ENCODE assay signal across 18 mouse cellular contexts in genomic region chr11:109874651-109875524, GRCm38 (mm10). TPM values are rescaled to one million over a fixed set of nuclear protein-coding genes. Genes with fewer than 3 reads are reported as not detected.
A peak's percentile ranks its signal among the peaks of the same experiment; 100 is the strongest.
DNase-seq lines count a peak whose midpoint lies in the region; ATAC-seq and TF ChIP-seq lines count a peak whose summit lies in the region.
"Had no signal": no experiment of that assay in that cellular context is flagged by ENCODE, and none has a peak within 500 bp of the region (broad histone marks: within the 10 kb centered on the region; RNA-seq: fewer than 3 reads in every experiment).

No protein-coding gene starts in this region.

- H3K36me3 ChIP-seq in heart, adult 2 months (ENCODE audit: control insufficient read depth, insufficient read depth, low read length), result peaks cover 2% of the 10 kb centered on the region; the same call in 1 of the 2 replicates
- H3K36me3 ChIP-seq in heart, embryonic 12.5 days, result no peaks in the 10 kb centered on the region
- peaks cover 0 to 31% of the 10 kb centered on the region in 2 experiments; a peak in 2 of 4 replicates for H3K36me3 ChIP-seq in MEL (ENCODE audit: control insufficient read depth in 1 of 2, insufficient read depth in 2 of 2, low read length in 2 of 2)
- no peaks in the 10 kb centered on the region for H3K36me3 ChIP-seq in heart, embryonic 13.5 days
- no peaks in the 10 kb centered on the region for H3K36me3 ChIP-seq in liver, embryonic 14.5 days (replicated peaks; ENCODE audit: control insufficient read depth, insufficient read depth, low read depth)
- no peaks in the 10 kb centered on the region for H3K36me3 ChIP-seq in midbrain, embryonic 14.5 days (ENCODE audit: control insufficient read depth, insufficient read depth, low read length)

- no peaks in the 10 kb centered on the region; the same call in 1 of the 2 replicates for H3K27me3 ChIP-seq in heart, adult 2 months (ENCODE audit: control insufficient read depth, insufficient read depth, low read length)
- H3K27me3 ChIP-seq in heart, embryonic 12.5 days (replicated peaks), result peaks cover 4% of the 10 kb centered on the region; the same call in 1 of the 2 replicates
- H3K27me3 ChIP-seq in MEL (ENCODE audit: control insufficient read depth in 1 of 2, insufficient read depth in 2 of 2, low read length in 2 of 2), result no peaks in the 10 kb centered on the region
- no peaks in the 10 kb centered on the region; the same call in 1 of the 2 replicates for H3K27me3 ChIP-seq in heart, embryonic 13.5 days (replicated peaks)
- H3K27me3 ChIP-seq in liver, embryonic 14.5 days (ENCODE audit: control insufficient read depth, insufficient read depth, low read length), result no peaks in the 10 kb centered on the region
- H3K27me3 ChIP-seq in midbrain, embryonic 14.5 days (ENCODE audit: control insufficient read depth, insufficient read depth, low read length), result no peaks in the 10 kb centered on the region
- H3K27me3 ChIP-seq: forebrain, embryonic 13.5 days; Patski had no signal

- TF ChIP-seq RAD21 in MEL (IDR thresholded peaks at IDR 0.05; ENCODE audit: low read depth, low read length), result no peak; the same call in 1 of the 2 replicates

- TF ChIP-seq EP300 in heart, adult 2 months (IDR thresholded peaks at IDR 0.05; ENCODE audit: insufficient read depth, low read depth, low read length), result peak; percentile 77
- peak; percentile 60 to 80; a peak in 2 of 4 replicates for TF ChIP-seq EP300 in MEL (IDR thresholded peaks at IDR 0.05; ENCODE audit: low read depth in 1 of 2, low read length in 2 of 2)
- no peak for TF ChIP-seq EP300 in liver, embryonic 14.5 days (IDR thresholded peaks at IDR 0.05; ENCODE audit: low read depth)

- intact Hi-C loops in heart, adult 2 months (cut with DNase I), result loop anchor here (1.0 kb wide), 1 partner anchor 52 kb away; no protein-coding TSS in a partner anchor

- 46% methylated on average over 11 of the region's 11 CpGs for WGBS in heart, adult 2 months
- WGBS in heart, embryonic 12.5 days, result 63% methylated on average over 11 of the region's 11 CpGs
- 65% methylated on average over 11 of the region's 11 CpGs for WGBS in heart, embryonic 13.5 days
- WGBS in liver, embryonic 14.5 days (ENCODE audit: insufficient replicate concordance), result 43% methylated on average over 11 of the region's 11 CpGs
- 86% methylated on average over 11 of the region's 11 CpGs for WGBS in midbrain, embryonic 14.5 days

- peak; percentile 29; the same call in 1 of the 2 replicates for TF ChIP-seq POLR2A in heart, adult 2 months (IDR thresholded peaks at IDR 0.05; ENCODE audit: insufficient read depth, low read depth, low read length)
- TF ChIP-seq POLR2A in MEL (IDR thresholded peaks at IDR 0.05; ENCODE audit: control insufficient read depth in 1 of 2, insufficient read depth in 1 of 2, low read depth in 1 of 2, low read length in 2 of 2, poor library complexity in 1 of 2), result no peak

- H3K4me1 ChIP-seq in heart, adult 2 months (ENCODE audit: control insufficient read depth, insufficient read depth, low read length), result peaks cover 19% of the 10 kb centered on the region
- H3K4me1 ChIP-seq in heart, embryonic 12.5 days (replicated peaks), result no peaks in the 10 kb centered on the region
- H3K4me1 ChIP-seq in MEL (ENCODE audit: control insufficient read depth in 1 of 2, insufficient read depth in 2 of 2, low read length in 2 of 2), result peaks cover 11 to 29% of the 10 kb centered on the region in 2 experiments
- no peaks in the 10 kb centered on the region for H3K4me1 ChIP-seq in heart, embryonic 13.5 days
- H3K4me1 ChIP-seq in liver, embryonic 14.5 days (replicated peaks; ENCODE audit: control insufficient read depth in 2 of 2, insufficient read depth in 2 of 2, low read length in 1 of 2), result peaks cover 0 to 6% of the 10 kb centered on the region in 2 experiments; a peak in 1 of 4 replicates
- no peaks in the 10 kb centered on the region for H3K4me1 ChIP-seq in midbrain, embryonic 14.5 days (ENCODE audit: control insufficient read depth, insufficient read depth, low read length)
- H3K4me1 ChIP-seq: forebrain, embryonic 13.5 days had no signal

- peak in 1 of 2 experiments; percentile 67 for DNase-seq in heart, adult 2 months
- peak; percentile 60 for DNase-seq in MEL (ENCODE audit: low read depth, low spot score)
- no peak for DNase-seq in liver, embryonic 14.5 days (ENCODE audit: low read depth in 3 of 3, low spot score in 3 of 3)
- no peak for DNase-seq in Muller cell, postnatal 12 days (ENCODE audit: inconsistent ontology term)
- no peak for DNase-seq in midbrain, embryonic 14.5 days
- DNase-seq: cerebellum, adult 9-11 months; kidney, postnatal 14 days; thymus, postnatal 36 days had no signal

- no peaks in the 10 kb centered on the region for H3K79me2 ChIP-seq in heart, adult 2 months (replicated peaks; ENCODE audit: control insufficient read depth, insufficient read depth, low read length)
- H3K79me2 ChIP-seq in MEL (ENCODE audit: control insufficient read depth, insufficient read depth, low read length, poor library complexity), result no peaks in the 10 kb centered on the region

- H3K4me2 ChIP-seq in heart, embryonic 12.5 days, result no peak overlapping the region
- no peak overlapping the region for H3K4me2 ChIP-seq in heart, embryonic 13.5 days
- H3K4me2 ChIP-seq in liver, embryonic 14.5 days (ENCODE audit: low read depth), result no peak overlapping the region
- H3K4me2 ChIP-seq in midbrain, embryonic 14.5 days (ENCODE audit: low read length), result no peak overlapping the region
- H3K4me2 ChIP-seq: forebrain, embryonic 13.5 days had no signal

- no peak for ATAC-seq in heart, embryonic 12.5 days (ENCODE audit: insufficient number of reproducible peaks, low FRiP score)
- ATAC-seq in heart, embryonic 13.5 days (ENCODE audit: extremely low read depth, insufficient number of reproducible peaks, low FRiP score, low TSS enrichment), result no peak
- ATAC-seq in liver, embryonic 14.5 days (ENCODE audit: insufficient read depth), result 0 out of 2 replicates have a peak, but pooled peaks have one; percentile 31
- no peak for ATAC-seq in midbrain, embryonic 14.5 days (ENCODE audit: low FRiP score, low TSS enrichment)
- ATAC-seq: forebrain, embryonic 13.5 days; Patski had no signal

- peak overlapping the region; percentile 83 for H3K27ac ChIP-seq in heart, adult 2 months
- no peak overlapping the region for H3K27ac ChIP-seq in heart, embryonic 12.5 days (ENCODE audit: poor library complexity, severe bottlenecking)
- H3K27ac ChIP-seq in MEL (ENCODE audit: control insufficient read depth, low read depth, low read length), result peak overlapping the region; percentile 70
- H3K27ac ChIP-seq in heart, embryonic 13.5 days (replicated peaks), result peak overlapping the region; percentile 50; the same call in 1 of the 2 replicates
- H3K27ac ChIP-seq in liver, embryonic 14.5 days, result no peak overlapping the region
- H3K27ac ChIP-seq in midbrain, embryonic 14.5 days (replicated peaks; ENCODE audit: low read depth, low read length), result no peak overlapping the region
- H3K27ac ChIP-seq: forebrain, embryonic 13.5 days had no signal

- no peak for TF ChIP-seq CTCF in heart, adult 2 months (IDR thresholded peaks at IDR 0.05)
- no peak for TF ChIP-seq CTCF in MEL (IDR thresholded peaks at IDR 0.05 in 2 of 3, conservative IDR thresholded peaks at IDR 0.05 in 1 of 3; ENCODE audit: control insufficient read depth in 1 of 3, insufficient read depth in 1 of 3, low read depth in 2 of 3, low read length in 3 of 3, poor library complexity in 1 of 3, severe bottlenecking in 1 of 3)
- TF ChIP-seq CTCF in liver, embryonic 14.5 days (IDR thresholded peaks at IDR 0.05; ENCODE audit: low read depth), result no peak

- H3K9me3 ChIP-seq in heart, embryonic 12.5 days (replicated peaks), result no peaks in the 10 kb centered on the region
- no peaks in the 10 kb centered on the region for H3K9me3 ChIP-seq in MEL (replicated peaks; ENCODE audit: insufficient read depth, low read length)
- no peaks in the 10 kb centered on the region for H3K9me3 ChIP-seq in heart, embryonic 13.5 days
- H3K9me3 ChIP-seq in liver, embryonic 14.5 days (ENCODE audit: control insufficient read depth, low read length), result no peaks in the 10 kb centered on the region
- H3K9me3 ChIP-seq in midbrain, embryonic 14.5 days (ENCODE audit: control insufficient read depth, low read length), result no peaks in the 10 kb centered on the region
- H3K9me3 ChIP-seq: forebrain, embryonic 13.5 days had no signal

- H3K4me3 ChIP-seq in heart, adult 2 months, result no peak overlapping the region
- H3K4me3 ChIP-seq in heart, embryonic 12.5 days, result no peak overlapping the region
- peak overlapping the region in 1 of 2 experiments; percentile 3; a peak in 1 of 4 replicates for H3K4me3 ChIP-seq in MEL (ENCODE audit: control insufficient read depth in 1 of 2, insufficient read depth in 1 of 2, low read depth in 2 of 2, low read length in 2 of 2)
- no peak overlapping the region for H3K4me3 ChIP-seq in heart, embryonic 13.5 days
- no peak overlapping the region for H3K4me3 ChIP-seq in liver, embryonic 14.5 days (ENCODE audit: insufficient read depth in 1 of 2, low read depth in 2 of 2, low read length in 2 of 2)
- no peak overlapping the region for H3K4me3 ChIP-seq in midbrain, embryonic 14.5 days (replicated peaks; ENCODE audit: low read depth, low read length)
- H3K4me3 ChIP-seq: forebrain, embryonic 13.5 days had no signal

- no peak overlapping the region for H3K9ac ChIP-seq in heart, adult 2 months (ENCODE audit: low read depth, low read length)
- no peak overlapping the region for H3K9ac ChIP-seq in heart, embryonic 12.5 days
- no peak overlapping the region for H3K9ac ChIP-seq in MEL (ENCODE audit: control insufficient read depth, low read depth, low read length, poor library complexity, severe bottlenecking)
- H3K9ac ChIP-seq in heart, embryonic 13.5 days, result no peak overlapping the region
- no peak overlapping the region for H3K9ac ChIP-seq in liver, embryonic 14.5 days (replicated peaks)
- H3K9ac ChIP-seq in midbrain, embryonic 14.5 days (replicated peaks; ENCODE audit: low read length), result no peak overlapping the region
- H3K9ac ChIP-seq: forebrain, embryonic 13.5 days had no signal

TF ChIP-seq in MEL, 35 proteins besides CTCF, POLR2A, EP300 and RAD21 (continues in another document):
- no peak for TF ChIP-seq GABPA (IDR thresholded peaks at IDR 0.05; ENCODE audit: low read depth, low read length)
- TF ChIP-seq MYC (IDR thresholded peaks at IDR 0.05; ENCODE audit: low read depth, low read length), result 0 out of 2 replicates have a peak, but pooled peaks have one; percentile 12
- no peak for TF ChIP-seq USF2 (IDR thresholded peaks at IDR 0.05; ENCODE audit: borderline replicate concordance in 1 of 2, insufficient read depth in 1 of 2, low read depth in 1 of 2, low read length in 2 of 2)

RNA-seq across cellular contexts. Expression of gene 1700012B07Rik, which starts 47.0 kb away (rescaled TPM):
- total RNA-seq in heart, adult 2 months (2021), result not detected
- not detected in 2 replicates for polyA plus RNA-seq in heart, adult 2 months (2012; rRNA removed)
- not detected in 2 replicates for polyA plus RNA-seq in heart, embryonic 12.5 days (2016; fragmentation: Nextera tagmentation; extraction: Ambion mirVana)
- not detected in 2 replicates for total RNA-seq in MEL (2012; rRNA removed)
- not detected for polyA plus RNA-seq in MEL (2012; ENCODE audit: insufficient read depth in 1 of 2, insufficient read length in 2 of 2, low read depth in 1 of 2, low replicate concordance in 2 of 2, missing spikeins in 1 of 2)
- not detected in 2 replicates for polyA plus RNA-seq in heart, embryonic 13.5 days (2015; fragmentation: Nextera tagmentation; extraction: Ambion mirVana)
- polyA plus RNA-seq in liver, embryonic 14.5 days (2012; rRNA removed), result 0.04 and 0.05 TPM in 2 replicates
- polyA plus RNA-seq in liver, embryonic 14.5 days (2014; fragmentation: Nextera tagmentation; extraction: Ambion mirVana), result not detected in 2 replicates
- polyA plus RNA-seq in midbrain, embryonic 14.5 days (2014; fragmentation: Nextera tagmentation; extraction: Ambion mirVana), result not detected in 2 replicates
- total RNA-seq: gastrocnemius, postnatal 36 days; layer of hippocampus, postnatal 25 days; midbrain, postnatal 0 days had no signal
- polyA plus RNA-seq: embryonic facial prominence, embryonic 11.5 days; forebrain, embryonic 13.5 days; limb, embryonic 11.5 days; midbrain, postnatal 0 days; Patski; stomach, embryonic 14.5 days had no signal

Comparison
In these comparisons a context has a peak if more than half of its experiments do, and no peak if none do; other contexts are left out.
1. H3K27ac ChIP-seq: peak in heart, adult 2 months (single experiment), MEL (single experiment) and heart, embryonic 13.5 days (single experiment); none in heart, embryonic 12.5 days (single experiment), liver, embryonic 14.5 days (single experiment) and midbrain, embryonic 14.5 days (single experiment).